Mouse (Mus musculus) liver, adult 2 months (tissue): ENCODE results near the gene Tmx4. TPM values are rescaled to one million over a fixed set of nuclear protein-coding genes. Genes with fewer than 3 reads are reported as not detected.

Experiments used
- DNase-seq: peaks from one replicate; pipeline ENCODE4 v3.0.0-alpha.2; 2011; ENCODE audit warnings: low read depth, low spot score; ENCODE audit errors: extremely low read depth
- H3K27ac ChIP-seq: fragments of 200-500 bp; replicated peaks from 2 replicates; pipeline ENCODE4 v1.5.1; 2012; ENCODE audit warnings: low read depth, mild to moderate bottlenecking, control low read depth, inconsistent platforms, low read length; ENCODE audit not compliant: insufficient read depth
- H3K27me3 ChIP-seq: fragments of 200-500 bp; 2 replicates; pipeline ENCODE4 v1.6.1; 2012; ENCODE audit warnings: mild to moderate bottlenecking, moderate library complexity, low read length, inconsistent platforms; ENCODE audit not compliant: control insufficient read depth, insufficient read depth
- H3K36me3 ChIP-seq: fragments of 200-500 bp; 2 replicates; pipeline ENCODE4 v1.6.1; 2012; ENCODE audit warnings: low read length, inconsistent platforms; ENCODE audit not compliant: control insufficient read depth, insufficient read depth
- H3K4me1 ChIP-seq: fragments of 200-500 bp; 2 replicates; pipeline ENCODE4 v1.6.1; 2011; ENCODE audit warnings: low read length; ENCODE audit not compliant: control insufficient read depth, insufficient read depth
- H3K4me3 ChIP-seq: fragments of 200-500 bp; 2 replicates; pipeline ENCODE4 v1.5.1; 2011; ENCODE audit warnings: low read depth, mild to moderate bottlenecking, control low read depth, low read length, moderate library complexity; ENCODE audit not compliant: insufficient read depth
- H3K79me2 ChIP-seq: fragments of 200-500 bp; 2 replicates; pipeline ENCODE4 v1.6.1; 2012; ENCODE audit warnings: inconsistent platforms, mild to moderate bottlenecking, low read length, moderate library complexity; ENCODE audit not compliant: control insufficient read depth, insufficient read depth
- H3K9ac ChIP-seq: fragments of 200-500 bp; 2 replicates; pipeline ENCODE4 v1.6.1; 2012; ENCODE audit warnings: low read depth, mild to moderate bottlenecking, control low read depth, inconsistent platforms, low read length
- CTCF ChIP-seq: fragments of 200-500 bp; IDR thresholded peaks from 2 replicates; pipeline ENCODE4 v1.5.1; 2011; ENCODE audit warnings: low read depth, low read length, control low read depth
- POLR2A ChIP-seq: fragments of 200-500 bp; IDR thresholded peaks from 2 replicates; pipeline ENCODE4 v1.6.1; 2011; ENCODE audit warnings: low read length, control low read depth; ENCODE audit not compliant: insufficient read depth; ENCODE audit errors: extremely low read depth
- WGBS: fragments of 180-500 bp; shearing (Covaris S2); methylation state at CpG from one replicate; pipeline ENCODE4 v1.1.7; 2018; 5-methylcytosine and 5-hydroxymethylcytosine counted together
- polyA plus RNA-seq: library from polyadenylated mRNA; depleted of rRNA; stranded (reverse); fragments of >200 nt; gene quantifications from 2 replicates; pipeline ENCODE4 v1.2.3, GENCODE M21; 2012
- total RNA-seq: library from RNA; depleted of rRNA; stranded (reverse); fragments of >200 nt; gene quantifications from 2 replicates; pipeline ENCODE4 v1.2.3, GENCODE M21; 2014

Tmx4 gene
- total and polyA plus RNA-seq, 2 experiments = 3.0 to 11.2 TPM

DNA sequence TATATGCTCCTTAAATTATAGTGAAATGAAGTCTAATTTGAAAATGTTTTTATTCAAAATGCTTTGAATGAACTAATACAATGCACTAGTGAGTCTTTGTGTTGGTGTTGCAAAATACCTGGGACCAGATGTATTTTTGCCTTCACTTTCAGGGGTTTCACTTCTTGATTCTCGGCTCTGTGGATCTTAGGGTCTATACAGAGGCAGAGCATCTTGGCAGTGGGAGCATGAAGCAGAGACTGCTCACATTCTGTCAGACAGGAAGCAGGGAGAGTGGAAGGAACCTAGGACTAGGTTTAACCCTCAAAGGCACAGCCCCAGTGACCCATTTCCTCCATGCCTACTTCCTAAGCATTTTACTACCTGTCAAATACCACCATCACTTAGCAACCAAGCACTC, 31.5 kb upstream of the Tmx4 start:
- no peak overlapping the region for H3K4me3 ChIP-seq
- no peak overlapping the region for H3K9ac ChIP-seq
- no peak for TF ChIP-seq CTCF
- no peak for TF ChIP-seq POLR2A
- no peak overlapping the region for H3K27ac ChIP-seq
- WGBS = 78% methylated on average over 1 of the region's 1 CpGs
- no peaks in the 10 kb centered on the region for H3K27me3 ChIP-seq
- no peak for DNase-seq
- no peaks in the 10 kb centered on the region for H3K4me1 ChIP-seq
- H3K79me2 ChIP-seq = no peaks in the 10 kb centered on the region
- H3K36me3 ChIP-seq = no peaks in the 10 kb centered on the region

DNA sequence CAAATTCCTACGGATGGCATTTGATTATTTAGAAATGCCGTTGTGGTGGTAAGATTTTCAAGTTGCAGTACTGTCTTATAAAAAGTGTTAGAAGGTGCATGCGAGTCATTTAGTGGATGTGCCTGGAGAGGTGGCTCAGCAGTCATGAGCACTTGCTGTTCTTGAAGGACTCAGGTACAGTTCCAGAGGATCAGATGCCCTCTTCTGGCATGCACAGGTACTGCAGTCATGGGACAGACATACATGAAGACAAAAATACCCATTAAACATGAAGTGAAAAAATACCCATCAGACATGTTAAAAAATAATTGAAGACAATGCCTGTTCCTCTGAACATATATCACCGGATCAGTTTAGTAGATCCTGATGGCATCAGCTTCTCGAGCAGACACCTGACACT, 29.7 kb upstream of the Tmx4 start:
- DNase-seq = peak; percentile 66
- no peak overlapping the region for H3K4me3 ChIP-seq
- no peaks in the 10 kb centered on the region for H3K36me3 ChIP-seq
- 81% methylated on average over 5 of the region's 5 CpGs for WGBS
- no peaks in the 10 kb centered on the region for H3K27me3 ChIP-seq
- H3K27ac ChIP-seq = no peak overlapping the region
- no peaks in the 10 kb centered on the region for H3K4me1 ChIP-seq
- no peaks in the 10 kb centered on the region for H3K79me2 ChIP-seq
- TF ChIP-seq CTCF (peak; percentile 65), POLR2A (no peak)
- no peak overlapping the region for H3K9ac ChIP-seq

DNA sequence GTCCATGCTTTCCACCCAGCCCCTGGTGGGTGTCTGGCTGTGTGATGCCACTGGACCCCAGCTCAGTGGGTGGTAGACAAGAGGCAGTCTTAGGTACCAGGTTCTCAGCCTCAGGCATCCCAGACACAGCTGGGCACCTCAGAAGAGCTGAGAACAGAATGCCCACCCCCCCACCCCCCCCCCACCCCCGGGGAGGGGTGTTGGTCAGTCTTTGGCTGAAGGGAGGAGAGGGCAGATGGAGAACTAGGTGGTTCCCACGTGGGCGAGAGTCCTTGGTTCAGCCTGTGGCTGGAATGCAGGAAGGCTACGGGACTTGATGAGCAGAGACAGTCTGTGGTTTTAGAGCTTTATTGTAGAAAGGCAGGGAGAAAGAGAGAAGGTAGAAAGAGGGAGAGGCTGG, 12.5 kb upstream of the Tmx4 start:
- DNase-seq = no peak
- 37% methylated on average over 4 of the region's 4 CpGs for WGBS
- H3K4me1 ChIP-seq = peaks cover 4% of the 10 kb centered on the region; the same call in 1 of the 2 replicates
- no peaks in the 10 kb centered on the region for H3K79me2 ChIP-seq
- TF ChIP-seq POLR2A (no peak), CTCF (no peak)
- no peak overlapping the region for H3K9ac ChIP-seq
- no peaks in the 10 kb centered on the region for H3K36me3 ChIP-seq
- H3K4me3 ChIP-seq = no peak overlapping the region
- H3K27me3 ChIP-seq = no peaks in the 10 kb centered on the region
- H3K27ac ChIP-seq = no peak overlapping the region

DNA sequence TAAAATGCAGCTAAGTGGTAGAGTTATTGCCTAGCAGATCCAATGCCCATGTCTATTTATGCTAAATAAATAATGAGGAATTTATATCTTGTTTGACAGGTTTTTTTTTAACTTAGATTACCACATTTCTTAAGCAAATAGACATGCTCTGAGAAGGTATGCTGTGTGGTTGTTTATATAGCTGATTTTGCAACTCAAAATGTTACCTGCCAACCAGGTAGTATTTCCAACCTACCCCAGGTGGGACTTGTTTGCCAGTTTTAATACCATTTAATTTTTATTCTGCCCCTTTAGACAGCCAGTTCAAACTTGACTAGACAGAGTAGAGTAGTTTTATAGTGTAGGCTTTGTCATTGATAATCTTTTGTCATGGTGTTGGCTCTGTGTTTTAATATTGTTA, 10.7 kb upstream of the Tmx4 start:
- H3K79me2 ChIP-seq = no peaks in the 10 kb centered on the region
- no peak for TF ChIP-seq CTCF
- no peak for TF ChIP-seq POLR2A
- H3K4me3 ChIP-seq = no peak overlapping the region
- no peak overlapping the region for H3K27ac ChIP-seq
- peak; percentile 76 for DNase-seq
- no peak overlapping the region for H3K9ac ChIP-seq
- H3K4me1 ChIP-seq = peaks cover 4% of the 10 kb centered on the region; the same call in 1 of the 2 replicates
- no peaks in the 10 kb centered on the region for H3K27me3 ChIP-seq
- H3K36me3 ChIP-seq = no peaks in the 10 kb centered on the region

DNA sequence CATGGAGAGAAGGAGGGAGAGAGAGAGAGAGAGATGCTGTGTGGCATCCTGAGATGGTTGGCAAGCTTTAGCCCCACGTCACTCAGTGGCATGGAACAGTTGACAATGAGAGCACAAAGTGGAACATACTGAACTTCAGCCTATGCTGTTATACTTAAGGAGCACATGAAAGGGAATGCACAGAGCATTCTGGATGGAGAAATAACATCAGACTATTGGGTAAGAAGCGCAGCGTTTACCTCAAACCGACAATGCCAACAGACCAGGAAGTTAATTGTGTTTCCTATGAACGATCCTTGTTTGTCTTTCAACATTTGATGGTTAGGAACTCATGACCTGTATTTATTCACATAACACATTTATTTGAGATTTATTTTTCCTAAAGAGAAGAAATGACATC, 8.8 kb upstream of the Tmx4 start:
- H3K4me3 ChIP-seq = no peak overlapping the region
- H3K36me3 ChIP-seq = no peaks in the 10 kb centered on the region
- DNase-seq = no peak
- H3K27me3 ChIP-seq = no peaks in the 10 kb centered on the region
- H3K4me1 ChIP-seq = no peaks in the 10 kb centered on the region; the same call in 1 of the 2 replicates
- H3K79me2 ChIP-seq = no peaks in the 10 kb centered on the region
- no peak overlapping the region for H3K9ac ChIP-seq
- TF ChIP-seq CTCF (no peak), POLR2A (no peak)
- 47% methylated on average over 5 of the region's 5 CpGs for WGBS
- H3K27ac ChIP-seq = no peak overlapping the region

DNA sequence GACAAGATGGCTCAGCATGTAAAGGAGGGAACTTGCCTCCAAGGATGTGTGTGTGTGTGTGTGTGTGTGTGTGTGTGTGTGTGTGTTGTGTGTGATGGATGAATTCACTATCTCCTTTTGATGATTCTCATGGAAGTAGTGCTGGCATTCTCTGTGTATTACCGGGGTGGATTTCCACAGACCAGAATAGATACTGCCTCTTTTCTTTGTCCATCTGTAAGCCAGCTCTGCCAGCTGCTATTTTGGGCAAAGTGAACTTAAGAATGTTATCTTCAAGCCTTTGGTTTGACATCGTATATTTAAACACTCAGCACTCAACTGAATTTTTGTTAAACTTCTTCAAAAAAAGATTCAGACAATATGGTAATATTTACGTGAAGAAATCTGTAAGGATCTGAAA, 5.1 kb upstream of the Tmx4 start:
- H3K4me3 ChIP-seq = no peak overlapping the region
- no peak overlapping the region for H3K9ac ChIP-seq
- H3K79me2 ChIP-seq = no peaks in the 10 kb centered on the region
- no peaks in the 10 kb centered on the region for H3K36me3 ChIP-seq
- 84% methylated on average over 3 of the region's 3 CpGs for WGBS
- peaks cover 1% of the 10 kb centered on the region; the same call in 1 of the 2 replicates for H3K4me1 ChIP-seq
- TF ChIP-seq CTCF (no peak), POLR2A (no peak)
- H3K27ac ChIP-seq = no peak overlapping the region
- no peak for DNase-seq
- no peaks in the 10 kb centered on the region for H3K27me3 ChIP-seq
